Mouse (Mus musculus) ovary, postnatal 14 days (tissue): Measurements from ENCODE around the gene Ext2.

Source experiments
- DNase-seq: peaks from one replicate; pipeline ENCODE4 v3.0.0; 2022; ENCODE audit warnings: low spot score

Ext2 gene

GRCm38 (mm10) chr2:93619208-93619849 is 203.0 kb downstream of the Ext2 start:
- DNase-seq, result no peak

- DNase-seq, result no peak
Observed at GRCm38 (mm10) chr2:93618447-93619199, 203.7 kb downstream of the Ext2 start.

- no peak for DNase-seq
Observed at GRCm38 (mm10) chr2:93615845-93616689, 206.3 kb downstream of the Ext2 start.

GRCm38 (mm10) chr2:93613020-93613419 is 209.3 kb downstream of the Ext2 start:
- no peak for DNase-seq
